Mouse (Mus musculus) midbrain, embryonic 13.5 days (tissue): Measurements from ENCODE around the gene Tmub1. TPM values are rescaled to one million over a fixed set of nuclear protein-coding genes. Genes with fewer than 3 reads are reported as not detected.

ENCODE experiments used
- ATAC-seq: fragments of 200-750 bp; cut with Nextera tagmentation; 2 replicates; pipeline ENCODE4 v1.8.0; 2017; ENCODE audit warnings: mild to moderate bottlenecking, moderate TSS enrichment, moderate library complexity
- H3K27ac ChIP-seq: fragments of 300-500 bp; sonication (generic); 2 replicates; pipeline ENCODE4 v1.5.1; 2015; ENCODE audit warnings: inconsistent platforms, mild to moderate bottlenecking, moderate library complexity
- H3K27me3 ChIP-seq: fragments of 300-500 bp; sonication (generic); 2 replicates; pipeline ENCODE4 v1.6.1; 2015; ENCODE audit warnings: mild to moderate bottlenecking, inconsistent platforms
- H3K36me3 ChIP-seq: fragments of 300-500 bp; sonication (generic); 2 replicates; pipeline ENCODE4 v1.6.1; 2015; ENCODE audit warnings: mild to moderate bottlenecking, inconsistent platforms
- H3K4me1 ChIP-seq: fragments of 300-500 bp; sonication (generic); replicated peaks from 2 replicates; pipeline ENCODE4 v1.6.1; 2015; ENCODE audit warnings: inconsistent platforms
- H3K4me2 ChIP-seq: fragments of 300-500 bp; sonication (generic); replicated peaks from 2 replicates; pipeline ENCODE4 v1.6.1; 2015; ENCODE audit warnings: moderate library complexity, mild to moderate bottlenecking, inconsistent platforms
- H3K4me3 ChIP-seq: fragments of 300-500 bp; sonication (generic); replicated peaks from 2 replicates; pipeline ENCODE4 v1.5.1; 2015; ENCODE audit warnings: mild to moderate bottlenecking, inconsistent platforms
- H3K9ac ChIP-seq: fragments of 300-500 bp; sonication (generic); replicated peaks from 2 replicates; pipeline ENCODE4 v1.6.1; 2015; ENCODE audit warnings: mild to moderate bottlenecking, inconsistent platforms
- H3K9me3 ChIP-seq: fragments of 300-500 bp; sonication (generic); 2 replicates; pipeline ENCODE4 v1.6.1; 2016; ENCODE audit warnings: mild to moderate bottlenecking, inconsistent platforms
- WGBS: fragments of 180-500 bp; shearing (Covaris S2); methylation state at CpG from one replicate; pipeline ENCODE4 v1.1.7; 2015; 5-methylcytosine and 5-hydroxymethylcytosine counted together
- polyA plus RNA-seq: library from polyadenylated mRNA; unstranded; fragments of >200 nt; fragmentation: Nextera tagmentation; extraction: Ambion mirVana; gene quantifications from 2 replicates; pipeline ENCODE4 v1.2.1, GENCODE M21; 2015

Tmub1 gene
- 46.5 and 49.6 TPM in 2 replicates for polyA plus RNA-seq

DNA sequence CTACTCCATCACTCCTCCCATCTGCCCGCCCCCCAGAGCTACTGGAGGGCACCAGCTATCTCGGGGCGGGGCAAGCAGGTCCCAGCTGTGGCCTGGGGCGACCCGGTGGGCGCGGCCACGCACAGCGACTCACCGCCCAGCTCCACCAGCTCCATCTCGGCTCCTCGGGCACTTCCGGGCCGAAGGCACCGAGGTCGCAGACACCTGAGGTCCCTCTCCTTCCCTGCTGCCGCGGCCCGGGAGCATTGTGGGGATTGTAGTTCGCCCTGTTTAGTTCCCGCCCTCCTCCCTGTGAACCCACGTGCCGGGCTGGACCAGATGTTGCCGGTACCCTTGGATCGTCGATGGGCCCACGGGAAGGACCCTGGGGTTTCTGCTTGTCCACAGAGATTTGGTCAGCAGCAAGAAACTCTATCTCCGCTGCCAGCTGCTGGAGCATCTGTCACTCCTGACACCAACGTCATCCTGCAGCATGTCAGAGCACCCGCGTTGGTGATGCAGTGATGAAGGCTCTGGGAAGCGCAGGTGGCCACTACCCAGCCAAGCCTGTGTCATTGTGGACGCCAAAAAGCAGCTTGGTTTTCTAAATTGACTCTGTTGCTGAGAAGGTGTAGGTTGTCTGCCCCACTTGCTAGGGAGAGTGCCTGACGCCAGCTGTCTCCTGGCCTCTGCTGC, at the start of gene Tmub1:
Gene Tmub1 (minus strand): TSS at position 231 of the 675 bp plus-strand sequence.
- peaks cover 10% of the 10 kb centered on the region; the same call in 1 of the 2 replicates for H3K27me3 ChIP-seq
- peaks cover 11% of the 10 kb centered on the region for H3K36me3 ChIP-seq
- peak within 1 kb of the TSS; percentile 72 for H3K4me3 ChIP-seq
- peak; percentile 62 for ATAC-seq
- peak within 1 kb of the TSS; percentile 80 for H3K9ac ChIP-seq
- peak within 1 kb of the TSS; percentile 90 for H3K4me2 ChIP-seq
- 3% methylated on average over 33 of the region's 34 CpGs for WGBS
- H3K27ac ChIP-seq: peak within 1 kb of the TSS; percentile 72
- H3K9me3 ChIP-seq: no peaks in the 10 kb centered on the region
- peaks cover 44% of the 10 kb centered on the region for H3K4me1 ChIP-seq

DNA sequence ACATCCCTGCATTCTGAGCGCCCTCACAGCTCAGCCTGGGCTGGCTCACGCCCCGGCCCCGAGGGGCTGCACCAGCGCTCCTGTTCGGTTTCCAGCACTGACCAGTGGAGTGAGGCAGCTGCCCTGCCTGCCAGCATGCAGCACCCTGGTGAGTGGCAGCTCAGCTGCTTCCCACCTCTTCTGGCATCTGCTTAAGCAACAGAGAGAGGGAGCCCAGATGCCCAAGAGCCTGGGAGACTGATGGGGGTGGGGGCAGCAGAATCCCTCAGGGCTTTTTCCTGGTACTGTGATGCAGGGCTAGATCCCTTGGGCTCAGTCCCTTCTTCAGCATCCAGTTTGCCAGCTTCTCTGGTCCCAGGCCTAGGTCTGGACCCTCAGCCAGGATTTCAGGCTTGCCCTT, 49.1 kb upstream of the Tmub1 start:
- Histone ChIP-seq H3K27me3 (no peaks in the 10 kb centered on the region), H3K4me3 (no peak overlapping the region), H3K36me3 (peaks cover 97% of the 10 kb centered on the region), H3K27ac (no peak overlapping the region; the same call in 1 of the 2 replicates), H3K4me1 (peaks cover 55% of the 10 kb centered on the region), H3K9me3 (no peaks in the 10 kb centered on the region), H3K4me2 (no peak overlapping the region), H3K9ac (0 out of 2 replicates have a peak overlapping the region, but pooled peaks have one; percentile 28)
- no peak for ATAC-seq
- 51% methylated on average over 6 of the region's 6 CpGs for WGBS

DNA sequence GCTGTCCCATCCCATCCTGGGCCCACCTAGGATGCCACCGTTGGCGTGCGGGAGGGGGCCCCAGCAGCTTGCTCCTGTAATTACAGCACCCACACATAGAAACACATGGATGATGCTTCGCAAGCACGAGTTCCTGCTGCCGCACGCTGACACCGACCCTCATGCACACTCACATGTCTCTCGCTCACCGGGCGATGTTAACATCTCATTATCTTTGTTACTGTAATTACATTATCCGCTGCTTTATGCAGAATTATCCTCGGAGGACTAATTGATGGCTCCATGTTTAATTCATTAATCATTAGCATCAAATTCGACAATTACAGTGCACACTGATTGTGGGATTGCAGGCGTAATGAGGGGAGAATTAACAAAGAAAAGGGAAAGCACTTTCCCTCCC, 47.4 kb upstream of the Tmub1 start:
- Histone ChIP-seq H3K9ac (no peak overlapping the region), H3K9me3 (no peaks in the 10 kb centered on the region), H3K36me3 (peaks cover 97% of the 10 kb centered on the region), H3K4me3 (no peak overlapping the region), H3K27me3 (no peaks in the 10 kb centered on the region), H3K27ac (peak overlapping the region; percentile 59), H3K4me2 (no peak overlapping the region), H3K4me1 (peaks cover 47% of the 10 kb centered on the region)
- 55% methylated on average over 15 of the region's 15 CpGs for WGBS
- no peak for ATAC-seq

DNA sequence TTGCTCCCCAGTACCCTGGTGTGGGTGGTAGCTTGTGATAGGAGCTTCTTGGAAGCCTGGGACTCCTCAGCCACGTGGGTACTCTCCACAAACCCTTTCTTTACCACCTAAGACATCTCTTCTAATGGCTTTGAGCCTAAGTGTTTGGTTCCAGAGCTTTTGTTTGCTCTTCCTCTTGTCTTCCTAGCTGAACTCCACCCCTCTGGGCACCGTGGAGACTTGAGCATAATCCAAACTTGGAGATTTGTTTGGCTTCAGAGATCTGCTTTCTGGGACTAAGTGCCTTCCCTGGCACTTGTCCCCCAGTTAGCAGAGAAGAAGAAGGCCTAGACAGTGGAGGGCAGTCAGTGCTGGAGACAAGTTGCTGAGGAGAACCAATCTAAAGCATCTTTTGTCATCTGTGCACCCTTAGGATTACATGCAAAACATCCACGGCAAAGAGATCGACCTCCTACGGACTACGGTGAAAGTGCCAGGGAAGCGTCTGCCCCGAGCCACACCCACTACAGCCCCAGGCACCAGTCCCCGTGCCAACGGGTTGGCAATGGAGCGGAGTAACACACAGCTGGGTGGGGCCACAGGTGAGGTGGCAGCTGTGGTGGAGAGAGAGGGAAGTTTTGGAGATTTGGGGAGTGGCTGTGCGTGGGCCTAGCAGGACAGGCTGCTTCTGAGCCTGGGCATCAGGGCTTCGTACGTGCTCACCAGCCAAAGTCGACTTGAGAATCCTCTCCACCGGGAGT, 45.1 kb upstream of the Tmub1 start:
- H3K9ac ChIP-seq: no peak overlapping the region
- no peak overlapping the region for H3K4me2 ChIP-seq
- 88% methylated on average over 16 of the region's 16 CpGs for WGBS
- no peaks in the 10 kb centered on the region for H3K27me3 ChIP-seq
- H3K36me3 ChIP-seq: peaks cover 97% of the 10 kb centered on the region
- ATAC-seq: no peak
- peaks cover 29% of the 10 kb centered on the region for H3K4me1 ChIP-seq
- no peak overlapping the region for H3K4me3 ChIP-seq
- no peaks in the 10 kb centered on the region for H3K9me3 ChIP-seq
- no peak overlapping the region for H3K27ac ChIP-seq

DNA sequence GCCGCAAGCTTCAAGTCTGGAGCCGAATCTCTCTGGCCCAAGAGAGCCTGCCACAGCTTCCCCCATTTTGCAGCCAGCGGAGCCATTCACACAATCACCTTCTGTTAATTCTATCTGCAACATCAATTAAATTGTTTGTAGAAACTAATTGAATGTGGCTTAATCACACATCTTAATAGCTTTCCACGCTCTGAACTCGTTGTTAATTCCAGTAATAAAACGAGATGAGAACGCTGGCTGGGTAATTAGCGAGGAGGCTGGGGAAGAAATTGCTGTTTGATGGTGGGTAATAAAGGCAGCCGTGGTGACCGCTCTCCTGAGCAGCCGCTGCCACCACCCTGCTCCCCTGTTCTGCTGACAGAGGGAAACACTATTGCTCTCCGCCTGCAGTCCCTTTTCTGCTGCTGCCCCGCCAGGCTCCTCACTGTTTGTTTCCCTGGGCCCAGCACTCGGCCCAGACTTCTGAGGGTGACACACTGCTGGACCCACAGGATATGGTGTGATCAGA, 42.8 kb upstream of the Tmub1 start:
- WGBS: 81% methylated on average over 14 of the region's 14 CpGs
- no peak overlapping the region for H3K9ac ChIP-seq
- no peak for ATAC-seq
- peaks cover 86% of the 10 kb centered on the region for H3K36me3 ChIP-seq
- H3K9me3 ChIP-seq: no peaks in the 10 kb centered on the region
- 0 out of 2 replicates have a peak overlapping the region, but pooled peaks have one; percentile 4 for H3K27ac ChIP-seq
- no peak overlapping the region for H3K4me3 ChIP-seq
- H3K4me2 ChIP-seq: no peak overlapping the region
- no peaks in the 10 kb centered on the region for H3K27me3 ChIP-seq
- peaks cover 21% of the 10 kb centered on the region for H3K4me1 ChIP-seq

DNA sequence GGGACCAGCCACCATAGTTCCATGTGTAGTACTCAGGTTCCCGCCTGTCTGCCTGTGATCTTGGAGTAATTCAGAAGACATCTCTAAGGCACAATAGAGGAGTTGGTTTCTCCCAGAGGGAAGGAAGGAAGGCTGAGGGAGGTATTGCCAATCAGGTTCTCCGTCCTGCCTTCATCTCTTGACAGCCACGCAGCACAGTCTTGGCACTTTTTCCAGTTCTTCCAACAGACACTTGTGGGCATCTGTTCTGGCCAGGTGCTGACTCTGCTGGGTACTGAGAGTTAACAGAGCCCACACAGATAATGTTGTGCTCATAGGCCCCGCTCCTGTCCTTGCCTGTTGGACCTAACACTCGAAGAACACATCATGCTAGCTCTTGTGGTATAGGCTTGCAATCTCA, 39.1 kb upstream of the Tmub1 start:
- Histone ChIP-seq H3K4me1 (peaks cover 40% of the 10 kb centered on the region), H3K27ac (no peak overlapping the region), H3K36me3 (peaks cover 73% of the 10 kb centered on the region), H3K9me3 (no peaks in the 10 kb centered on the region), H3K4me3 (no peak overlapping the region), H3K4me2 (no peak overlapping the region), H3K9ac (no peak overlapping the region), H3K27me3 (peaks cover 3% of the 10 kb centered on the region; the same call in 1 of the 2 replicates)
- WGBS: 96% methylated on average over 5 of the region's 5 CpGs
- ATAC-seq: no peak

DNA sequence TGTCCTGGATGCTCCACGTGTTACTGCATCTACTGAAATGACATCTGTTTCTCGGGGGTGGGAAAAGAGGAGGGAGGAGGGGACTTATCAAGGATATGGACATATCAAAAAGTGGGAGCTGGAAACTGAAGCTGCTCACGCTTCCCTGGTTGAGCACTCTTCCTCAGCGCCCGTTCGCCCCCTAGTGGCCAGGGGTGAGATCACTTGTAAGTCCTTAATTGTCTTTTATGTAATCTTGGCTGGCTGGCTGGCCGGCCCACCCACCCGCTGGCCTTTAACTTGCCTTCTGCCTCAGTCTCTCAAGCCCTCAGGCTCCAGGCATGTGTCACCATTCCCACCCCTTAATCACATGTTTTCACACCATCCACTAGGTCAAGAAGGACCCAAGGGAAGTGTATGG, 38.4 kb upstream of the Tmub1 start:
- no peak for ATAC-seq
- H3K4me1 ChIP-seq: peaks cover 46% of the 10 kb centered on the region
- whole genome bisulfite sequencing: 2% methylated on average over 8 of the region's 8 CpGs
- no peak overlapping the region for H3K4me3 ChIP-seq
- no peak overlapping the region for H3K4me2 ChIP-seq
- H3K36me3 ChIP-seq: peaks cover 71% of the 10 kb centered on the region
- H3K9ac ChIP-seq: no peak overlapping the region
- no peaks in the 10 kb centered on the region for H3K9me3 ChIP-seq
- no peak overlapping the region for H3K27ac ChIP-seq
- peaks cover 3% of the 10 kb centered on the region; the same call in 1 of the 2 replicates for H3K27me3 ChIP-seq

DNA sequence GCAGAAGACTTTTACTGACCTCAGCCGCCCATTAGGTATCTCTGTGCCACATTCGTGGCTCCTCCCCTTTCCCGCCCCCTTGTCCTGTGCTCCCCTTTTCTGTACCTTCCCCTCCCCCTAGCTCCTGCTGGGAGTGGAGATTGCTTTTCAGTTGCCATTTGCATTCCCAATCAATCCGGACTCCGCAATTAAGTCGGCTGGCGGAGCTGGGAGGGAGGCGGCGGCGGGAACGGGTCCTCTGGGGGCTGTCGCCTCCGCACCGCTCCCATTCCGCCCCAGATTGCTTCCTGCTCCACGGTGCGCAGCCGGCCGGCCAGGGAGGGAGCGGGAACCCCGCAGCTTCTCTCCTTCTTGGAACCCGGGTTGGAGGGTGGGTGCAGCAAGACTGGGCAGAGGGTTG, 37.3 kb upstream of the Tmub1 start:
- Histone ChIP-seq H3K27me3 (peaks cover 3% of the 10 kb centered on the region; the same call in 1 of the 2 replicates), H3K4me3 (peak overlapping the region; percentile 6), H3K36me3 (peaks cover 71% of the 10 kb centered on the region), H3K27ac (peak overlapping the region; percentile 42; the same call in 1 of the 2 replicates), H3K4me1 (peaks cover 58% of the 10 kb centered on the region), H3K9ac (peak overlapping the region; percentile 37; the same call in 1 of the 2 replicates), H3K9me3 (no peaks in the 10 kb centered on the region), H3K4me2 (peak overlapping the region; percentile 43)
- WGBS: 18% methylated on average over 22 of the region's 22 CpGs
- ATAC-seq: no peak; the same call in 1 of the 2 replicates

DNA sequence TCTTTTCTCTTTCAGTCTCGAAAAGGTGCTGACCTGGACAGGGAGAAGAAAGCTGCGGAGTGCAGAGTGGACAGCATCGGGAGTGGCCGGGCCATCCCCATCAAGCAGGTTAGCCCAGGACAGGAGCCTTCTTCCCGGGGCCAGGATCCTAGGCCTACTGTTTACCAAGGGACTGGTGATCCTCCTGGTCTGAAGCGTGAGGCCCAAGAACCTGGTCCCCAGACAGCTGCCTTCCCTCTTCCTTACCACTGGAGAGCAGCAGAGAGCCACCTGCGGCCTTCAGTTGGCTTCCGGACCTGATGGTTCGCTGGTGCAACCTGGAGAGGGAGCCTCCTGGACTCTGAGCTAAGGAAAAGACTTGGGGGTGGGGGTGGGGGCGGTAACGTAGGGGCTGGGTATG, 35.7 kb upstream of the Tmub1 start:
- Histone ChIP-seq H3K9ac (no peak overlapping the region), H3K4me3 (no peak overlapping the region), H3K9me3 (no peaks in the 10 kb centered on the region), H3K27me3 (peaks cover 3% of the 10 kb centered on the region; the same call in 1 of the 2 replicates), H3K4me1 (peaks cover 60% of the 10 kb centered on the region), H3K27ac (peak overlapping the region; percentile 14; the same call in 1 of the 2 replicates), H3K4me2 (no peak overlapping the region), H3K36me3 (peaks cover 71% of the 10 kb centered on the region)
- ATAC-seq: peak; percentile 29
- WGBS: 17% methylated on average over 11 of the region's 11 CpGs

DNA sequence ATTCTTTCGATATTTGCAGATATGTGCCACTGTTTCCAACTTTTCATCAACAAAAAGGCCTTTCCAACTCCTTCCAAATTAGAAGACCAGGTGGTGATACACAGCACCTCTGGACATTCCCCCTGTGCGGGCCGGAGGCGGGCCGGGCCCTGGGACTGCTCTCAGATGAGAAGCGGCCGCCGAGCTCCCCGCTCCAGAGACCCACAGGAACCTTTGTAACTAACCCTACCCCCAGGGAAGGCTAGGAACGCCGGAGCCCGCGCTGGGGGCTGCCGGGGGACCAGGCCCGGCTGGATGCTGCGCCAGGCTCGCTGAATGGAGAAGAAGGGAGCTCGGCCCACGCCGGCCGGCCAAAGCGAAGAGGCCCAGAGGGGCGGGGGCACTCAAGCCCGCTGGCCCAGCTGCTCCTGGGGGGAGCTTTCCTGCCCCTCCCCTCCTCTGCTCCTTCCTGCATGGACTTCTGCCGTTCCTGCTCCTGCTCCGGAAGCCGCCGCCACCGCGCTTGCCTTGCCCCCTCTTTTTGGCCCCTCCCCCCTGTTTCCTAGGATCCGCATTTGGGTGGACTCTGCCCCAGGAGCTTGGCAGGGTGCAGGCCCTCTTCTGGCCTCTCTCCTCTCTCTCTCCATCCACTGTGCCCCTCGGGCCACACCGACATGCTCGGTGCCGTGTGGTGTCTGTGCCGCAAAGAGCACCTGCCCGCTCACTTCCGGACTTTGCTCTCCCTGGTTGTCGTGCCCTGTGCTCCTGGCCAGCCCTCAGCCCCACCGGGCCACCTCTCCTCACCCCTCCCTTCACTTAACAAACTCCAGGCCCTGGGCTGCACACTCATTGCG, 34.8 kb upstream of the Tmub1 start:
- 37% methylated on average over 40 of the region's 41 CpGs for WGBS
- Histone ChIP-seq H3K9me3 (no peaks in the 10 kb centered on the region), H3K27me3 (peaks cover 3% of the 10 kb centered on the region; the same call in 1 of the 2 replicates), H3K9ac (0 out of 2 replicates have a peak overlapping the region, but pooled peaks have one; percentile 24), H3K4me1 (peaks cover 60% of the 10 kb centered on the region), H3K27ac (peak overlapping the region; percentile 5; the same call in 1 of the 2 replicates), H3K4me3 (no peak overlapping the region), H3K36me3 (peaks cover 71% of the 10 kb centered on the region), H3K4me2 (no peak overlapping the region)
- ATAC-seq: peak; percentile 4; the same call in 1 of the 2 replicates

DNA sequence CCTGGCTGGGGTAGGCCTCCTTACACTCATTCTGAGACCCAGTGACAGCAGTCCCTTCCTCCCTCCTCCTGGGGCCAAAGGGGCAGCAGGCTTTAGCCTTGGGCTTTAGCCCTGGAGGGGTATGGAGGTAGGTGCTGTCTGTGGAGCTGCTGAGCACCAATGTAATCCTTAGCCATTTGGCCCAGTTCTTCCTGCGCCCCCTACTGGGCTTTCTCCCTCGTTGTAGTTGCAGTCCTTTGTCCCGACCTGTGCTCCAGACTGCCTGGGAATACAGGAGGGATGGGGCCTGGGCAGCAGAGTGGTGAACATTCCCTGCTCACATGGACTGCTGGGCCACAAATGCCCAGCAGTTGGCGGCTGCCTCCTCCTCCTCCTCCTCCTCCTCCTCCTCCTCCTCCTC, 34.0 kb upstream of the Tmub1 start:
- WGBS: 9% methylated on average over 4 of the region's 4 CpGs
- Histone ChIP-seq H3K36me3 (peaks cover 73% of the 10 kb centered on the region), H3K4me2 (no peak overlapping the region), H3K27ac (peak overlapping the region; percentile 44), H3K4me1 (peaks cover 60% of the 10 kb centered on the region), H3K4me3 (no peak overlapping the region), H3K9me3 (no peaks in the 10 kb centered on the region), H3K9ac (peak overlapping the region; percentile 46), H3K27me3 (peaks cover 3% of the 10 kb centered on the region; the same call in 1 of the 2 replicates)
- peak; percentile 59 for ATAC-seq
